Mouse (Mus musculus): ENCODE measurements around the gene Rps11.

Gene Rps11

DNA sequence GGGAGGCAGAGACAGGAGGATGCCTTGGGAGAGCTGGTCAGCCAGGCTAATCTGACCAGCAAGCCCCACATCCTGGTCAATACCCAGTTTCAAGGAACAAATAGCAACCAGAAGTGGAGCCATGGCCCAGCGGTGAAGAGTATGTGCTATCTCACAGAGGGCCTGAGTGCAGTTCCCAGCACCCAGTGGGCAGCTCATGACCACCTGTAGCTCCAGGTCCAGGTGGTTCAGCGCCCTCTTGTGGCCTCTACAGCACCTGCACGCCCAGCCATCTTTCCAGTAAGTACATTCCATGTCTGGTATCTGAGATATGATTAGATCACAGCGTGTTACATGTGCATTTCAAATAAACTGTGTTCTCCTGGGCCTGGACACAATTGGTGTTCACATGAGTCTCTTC lies 38.2 kb downstream of the Rps11 start:
- no peak for DNase-seq (ENCODE audit: low spot score)

DNA sequence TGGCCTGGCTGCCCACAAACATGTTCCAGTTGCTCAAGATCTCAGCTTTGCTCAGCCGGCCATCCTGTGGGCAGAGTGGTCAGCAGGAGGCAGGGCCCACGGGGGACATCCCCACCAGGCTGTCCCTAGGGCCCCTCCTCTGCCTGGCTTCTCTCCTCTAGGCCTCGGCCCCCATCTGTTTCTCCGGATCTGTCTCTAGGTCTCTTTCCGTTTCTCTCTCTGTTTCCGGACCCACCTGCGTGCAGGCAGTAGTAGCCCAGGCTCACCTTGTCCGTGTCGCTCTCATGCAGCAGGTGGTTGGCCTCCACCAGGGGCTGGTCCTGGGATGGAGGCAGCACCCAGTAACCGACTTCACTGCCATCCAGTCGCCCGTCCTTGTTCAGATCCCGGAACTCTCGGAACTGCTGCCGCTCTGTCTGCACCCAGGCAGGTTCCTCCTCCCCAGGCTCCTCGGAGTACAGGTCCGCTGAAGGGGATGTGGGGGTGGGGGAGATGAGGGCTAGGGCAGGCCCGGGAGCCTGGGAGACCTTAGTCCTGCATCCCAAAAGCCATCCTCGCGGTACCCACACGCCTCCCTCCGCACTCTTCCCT lies 40.8 kb downstream of the Rps11 start:
- DNase-seq (ENCODE audit: low spot score), result no peak

DNA sequence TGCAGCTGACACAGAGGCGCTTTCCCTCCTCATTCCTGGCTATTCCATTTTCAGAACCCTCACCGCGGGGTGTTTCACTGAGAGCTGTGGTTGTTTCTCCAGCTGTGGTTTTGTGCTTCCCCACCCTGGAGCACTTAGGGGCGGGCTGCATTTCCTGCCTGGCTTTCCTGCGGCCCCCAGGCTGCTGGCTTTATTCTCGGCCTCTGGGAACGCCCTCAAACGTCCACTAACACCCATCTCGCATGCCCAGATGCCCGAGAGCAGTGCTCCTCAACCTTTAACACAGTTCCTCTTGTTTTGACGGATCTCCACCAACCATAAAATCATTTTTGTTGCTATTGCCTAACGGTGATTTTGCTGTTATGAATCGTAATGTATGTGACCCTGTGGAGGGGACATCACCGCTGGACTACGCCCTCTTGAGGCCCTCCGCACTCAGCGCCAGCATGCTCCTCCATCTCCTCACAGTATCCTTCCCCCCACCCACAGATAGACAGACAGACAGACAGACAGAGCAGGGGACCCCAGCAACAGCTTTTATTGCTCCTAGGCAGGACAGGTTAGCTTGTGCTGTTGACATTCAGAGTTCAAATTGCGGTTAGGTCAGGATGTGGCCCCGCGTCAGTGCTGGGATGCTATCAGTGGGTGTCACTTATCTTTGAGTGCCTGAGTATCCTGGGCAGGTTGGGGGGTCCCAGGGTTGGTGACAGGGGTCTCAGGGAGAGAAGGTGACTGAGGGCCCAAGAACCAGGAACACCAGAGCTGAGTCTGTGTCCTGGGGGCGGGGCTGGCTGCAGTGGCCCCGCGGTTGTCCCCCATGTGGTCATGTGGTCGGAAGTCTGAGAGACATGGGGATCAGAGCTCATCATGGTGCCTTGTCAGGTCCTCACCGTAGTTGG lies 41.6 kb downstream of the Rps11 start:
- DNase-seq (ENCODE audit: low spot score), result no peak

DNA sequence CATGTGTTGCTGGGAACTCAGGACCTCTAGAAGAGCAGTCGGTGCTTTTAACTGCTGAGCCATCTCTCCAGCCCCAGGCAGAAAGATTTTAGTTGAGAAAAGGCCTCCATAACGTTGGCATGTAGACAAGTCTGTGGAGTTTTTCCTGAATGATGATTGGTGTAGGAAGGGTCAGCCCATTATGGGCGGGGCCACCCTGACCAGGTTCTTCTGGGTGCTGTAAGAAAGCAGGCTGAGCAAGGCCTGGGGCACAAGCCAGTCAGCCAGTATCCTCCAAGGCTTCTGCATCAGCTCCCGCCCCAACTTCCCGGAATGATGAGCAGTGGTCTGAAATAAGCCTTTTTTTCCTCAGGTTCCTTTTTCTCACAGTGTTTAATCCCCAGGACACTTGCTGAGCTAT lies 43.2 kb downstream of the Rps11 start:
- DNase-seq (ENCODE audit: low spot score), result no peak

DNA sequence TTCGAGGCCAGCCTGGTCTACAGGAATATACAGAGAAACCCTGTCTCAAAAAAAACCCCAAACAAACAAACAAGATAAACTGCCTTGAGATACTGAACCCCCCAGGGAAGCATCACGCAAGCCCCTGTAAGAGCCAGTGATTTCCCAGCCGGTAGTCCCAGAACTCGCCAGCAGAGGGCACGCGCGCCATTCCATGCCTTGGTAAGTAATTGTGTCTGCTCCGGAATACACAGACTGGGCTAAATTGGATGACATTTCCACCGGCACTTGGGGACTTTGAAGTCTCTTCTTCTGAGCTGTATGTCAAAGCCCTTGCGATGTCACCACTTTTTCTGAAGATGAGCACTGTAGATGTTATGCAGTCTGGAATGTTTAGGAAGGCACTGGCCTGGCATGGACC lies 44.4 kb downstream of the Rps11 start:
- DNase-seq (ENCODE audit: low spot score), result peak; percentile 91

DNA sequence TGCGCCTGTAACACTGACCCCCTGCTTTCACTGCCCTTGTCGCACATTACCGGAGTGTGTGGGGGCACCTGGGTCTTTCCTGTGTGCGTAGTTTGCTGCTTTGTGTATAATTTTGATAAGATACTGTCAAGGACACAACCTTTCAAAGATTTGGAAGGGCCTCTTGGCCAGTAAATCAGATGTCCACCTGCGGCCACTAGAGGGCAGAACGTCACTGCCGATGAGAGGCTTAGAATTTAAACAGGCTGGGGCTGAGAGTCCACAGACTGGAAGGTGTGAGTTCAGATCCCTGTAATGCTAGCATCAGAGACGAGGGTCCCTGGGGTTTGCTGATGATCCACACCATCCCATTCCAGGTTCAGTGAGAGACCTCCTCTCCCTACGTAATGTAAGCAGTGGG lies 45.7 kb downstream of the Rps11 start:
- DNase-seq (ENCODE audit: low spot score), result peak; percentile 66

DNA sequence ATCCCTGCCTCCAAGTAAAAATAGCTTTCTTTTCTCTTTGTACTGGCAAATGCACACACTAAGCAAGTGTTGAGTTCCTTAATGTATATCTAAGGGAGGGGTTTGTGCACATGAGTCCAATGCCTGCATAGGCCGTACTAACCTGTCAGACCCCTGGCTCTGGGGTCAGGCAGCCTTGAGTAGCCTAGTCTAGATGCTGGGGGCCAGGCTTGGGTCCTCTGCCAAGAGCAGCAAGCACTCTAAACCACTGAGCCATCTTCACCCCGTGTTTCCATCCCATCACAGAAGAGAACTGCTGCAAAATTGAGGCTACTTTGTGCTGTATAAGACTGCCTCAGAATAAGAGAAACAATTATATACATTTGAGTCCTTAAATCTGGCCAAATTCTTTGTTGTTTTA lies 46.4 kb downstream of the Rps11 start:
- DNase-seq (ENCODE audit: low spot score), result no peak

DNA sequence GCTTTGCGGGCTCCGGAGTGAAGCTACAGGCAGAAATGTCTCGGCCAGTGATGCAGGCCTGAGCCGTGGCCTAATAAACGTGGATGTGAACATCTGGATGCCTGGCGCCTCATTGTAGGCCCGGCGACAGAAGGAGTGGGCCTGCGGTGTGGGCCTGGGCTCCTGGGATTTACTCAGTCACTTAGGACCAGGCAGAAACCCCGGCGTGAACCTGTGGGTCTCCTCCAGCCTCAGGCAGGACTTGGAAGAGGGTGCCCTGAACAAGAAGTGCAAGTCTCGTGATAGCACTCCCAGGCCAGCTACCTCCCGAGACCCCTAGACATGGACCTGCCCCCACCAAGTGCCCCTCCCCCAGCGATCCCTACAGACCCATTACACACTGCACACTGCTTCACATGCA lies 46.9 kb downstream of the Rps11 start:
- DNase-seq (ENCODE audit: low spot score), result no peak

DNA sequence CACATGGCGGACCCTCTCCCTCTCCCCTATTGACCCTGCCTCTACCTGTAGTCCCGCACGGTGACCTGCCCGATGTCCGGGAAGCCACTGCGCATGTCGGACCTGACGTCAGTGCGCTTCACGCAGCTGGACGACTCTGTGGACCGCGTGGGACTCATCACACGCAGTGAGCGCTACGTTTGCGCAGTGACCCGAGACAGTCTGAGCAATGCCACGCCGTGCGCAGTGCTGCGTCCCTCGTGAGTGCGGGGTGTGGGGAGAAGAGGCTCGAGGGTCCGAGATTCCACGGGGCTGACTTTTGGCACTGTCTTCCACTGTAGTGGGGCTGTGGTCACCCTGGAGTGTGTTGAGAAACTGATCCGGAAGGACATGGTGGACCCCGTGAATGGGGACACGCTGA lies 47.7 kb downstream of the Rps11 start:
- DNase-seq (ENCODE audit: low spot score), result no peak

DNA sequence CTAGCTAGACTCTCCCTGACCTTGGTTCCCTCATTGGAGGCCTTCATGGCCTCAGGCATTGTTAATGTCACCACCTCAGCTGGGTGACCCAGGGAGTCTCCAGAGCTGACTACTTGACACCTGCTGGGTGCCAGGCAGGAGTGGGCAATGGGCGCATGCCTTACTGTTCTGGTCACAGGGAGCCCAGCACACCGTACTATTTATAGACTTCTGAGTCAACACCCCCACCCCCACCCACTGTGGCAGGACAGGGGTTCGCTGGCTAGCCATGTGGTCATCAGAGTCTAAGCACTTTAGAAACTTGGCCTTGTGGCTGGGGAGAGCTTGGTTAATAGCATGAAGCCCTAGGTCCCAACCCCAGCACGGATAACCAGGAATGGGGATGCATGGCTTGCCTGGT lies 48.8 kb downstream of the Rps11 start:
- no peak for DNase-seq (ENCODE audit: low spot score)

DNA sequence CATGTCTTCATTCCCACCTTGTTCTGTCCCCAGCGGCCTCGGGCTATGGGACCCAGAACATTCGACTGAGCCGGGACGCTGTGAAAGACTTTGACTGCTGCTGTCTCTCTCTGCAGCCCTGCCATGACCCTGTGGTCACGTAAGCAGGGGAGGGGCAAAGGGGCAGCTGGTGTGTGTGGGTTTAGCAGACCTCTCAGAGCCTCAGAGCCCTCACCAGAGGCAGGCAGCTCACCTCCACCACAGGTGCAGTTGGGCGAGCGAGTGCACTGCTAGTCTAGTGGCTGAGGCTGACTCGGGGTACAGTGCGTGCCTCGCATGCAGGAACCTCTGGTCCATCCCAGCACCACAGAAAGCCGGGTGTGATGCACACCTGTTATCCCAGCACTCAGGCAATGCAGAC lies 50.3 kb downstream of the Rps11 start:
- DNase-seq (ENCODE audit: low spot score), result no peak

DNA sequence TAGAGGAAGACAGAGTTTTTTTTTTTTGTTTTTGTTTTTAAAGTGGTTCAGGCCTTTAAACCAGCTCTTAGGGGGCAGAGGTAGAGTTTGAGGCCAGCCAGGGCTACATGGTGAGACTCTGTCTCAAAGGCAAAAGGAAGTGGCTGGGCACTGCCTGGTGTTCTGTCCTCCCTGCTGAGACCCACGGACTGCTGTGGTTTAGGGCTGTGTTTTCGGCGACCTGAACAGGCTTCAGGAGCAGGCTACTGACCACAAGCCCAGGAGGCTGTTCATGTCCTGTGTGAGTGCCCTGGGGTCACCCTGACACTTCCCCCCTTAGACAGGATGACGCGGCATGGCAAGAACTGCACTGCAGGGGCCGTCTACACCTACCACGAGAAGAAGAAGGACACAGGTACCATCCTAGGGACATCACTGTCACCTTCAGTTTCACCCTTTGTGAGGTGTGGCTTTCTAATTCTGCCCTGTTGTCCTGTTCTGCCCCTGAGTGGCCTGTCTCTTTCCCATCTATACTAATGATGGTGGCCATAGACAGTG lies 51.0 kb downstream of the Rps11 start:
- DNase-seq (ENCODE audit: low spot score), result no peak
